Comparison of ENCODE assay signal across 27 mouse cellular contexts in the genomic region with DNA sequence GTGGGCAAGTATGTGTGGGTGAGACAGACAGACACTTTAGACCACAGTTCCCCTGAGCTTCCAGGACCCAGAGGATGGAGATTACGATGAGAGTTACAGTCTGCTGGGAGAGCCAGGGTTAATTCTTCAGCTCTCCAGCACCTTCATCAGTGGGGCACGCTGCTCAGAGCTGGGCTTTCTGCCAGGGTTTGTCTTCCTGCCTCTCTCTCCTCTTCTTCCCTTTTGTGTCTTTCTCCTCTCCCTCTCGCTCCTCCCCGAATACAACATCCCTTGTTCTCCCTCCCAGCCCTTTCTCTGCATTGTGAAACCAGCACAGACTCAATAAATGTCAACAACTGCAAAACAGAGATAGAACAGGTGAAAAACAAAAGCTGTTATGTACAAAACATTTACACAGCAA. TPM values are rescaled to one million over a fixed set of nuclear protein-coding genes. Genes with fewer than 3 reads are reported as not detected.
DNase-seq lines count a peak whose midpoint lies in the region; ATAC-seq lines count a peak whose summit lies in the region.
"Had no signal": no experiment of that assay in that cellular context is flagged by ENCODE, and none has a peak within 500 bp of the region (broad histone marks: within the 10 kb centered on the region; RNA-seq: fewer than 3 reads in every experiment).

No protein-coding gene starts in this region.

- no peak overlapping the region for H3K9ac ChIP-seq in hindbrain, embryonic 15.5 days
- H3K9ac ChIP-seq in hindbrain, embryonic 11.5 days (ENCODE audit: low read depth, low read length), result no peak overlapping the region
- no peak overlapping the region for H3K9ac ChIP-seq in neural tube, embryonic 13.5 days
- H3K9ac ChIP-seq in neural tube, embryonic 15.5 days (replicated peaks), result no peak overlapping the region
- H3K9ac ChIP-seq: hindbrain, embryonic 14.5 days; intestine, embryonic 15.5 days; stomach, embryonic 15.5 days had no signal

- H3K27me3 ChIP-seq in hindbrain, embryonic 15.5 days, result no peaks in the 10 kb centered on the region
- H3K27me3 ChIP-seq in hindbrain, embryonic 11.5 days (ENCODE audit: control insufficient read depth, insufficient read depth, low read length), result no peaks in the 10 kb centered on the region
- H3K27me3 ChIP-seq in neural tube, embryonic 13.5 days, result no peaks in the 10 kb centered on the region
- no peaks in the 10 kb centered on the region for H3K27me3 ChIP-seq in neural tube, embryonic 15.5 days (replicated peaks)
- H3K27me3 ChIP-seq: intestine, embryonic 15.5 days; stomach, embryonic 15.5 days had no signal

- no peaks in the 10 kb centered on the region for H3K36me3 ChIP-seq in hindbrain, embryonic 15.5 days
- no peaks in the 10 kb centered on the region for H3K36me3 ChIP-seq in hindbrain, embryonic 11.5 days (ENCODE audit: control insufficient read depth, insufficient read depth, low read length)
- no peaks in the 10 kb centered on the region for H3K36me3 ChIP-seq in neural tube, embryonic 13.5 days
- H3K36me3 ChIP-seq in neural tube, embryonic 15.5 days, result no peaks in the 10 kb centered on the region
- H3K36me3 ChIP-seq: intestine, embryonic 15.5 days; stomach, embryonic 15.5 days had no signal

- H3K27ac ChIP-seq in hindbrain, embryonic 15.5 days (replicated peaks), result no peak overlapping the region
- no peak overlapping the region for H3K27ac ChIP-seq in hindbrain, embryonic 11.5 days (ENCODE audit: low read depth, low read length)
- H3K27ac ChIP-seq in neural tube, embryonic 13.5 days (replicated peaks), result no peak overlapping the region
- H3K27ac ChIP-seq in neural tube, embryonic 15.5 days (replicated peaks), result no peak overlapping the region
- H3K27ac ChIP-seq: hindbrain, embryonic 14.5 days; intestine, embryonic 15.5 days; layer of hippocampus, adult 2 months; stomach, embryonic 15.5 days had no signal

- H3K9me3 ChIP-seq in hindbrain, embryonic 15.5 days, result no peaks in the 10 kb centered on the region
- no peaks in the 10 kb centered on the region for H3K9me3 ChIP-seq in hindbrain, embryonic 11.5 days (ENCODE audit: control insufficient read depth, low read length)
- H3K9me3 ChIP-seq in neural tube, embryonic 13.5 days, result peaks cover 3% of the 10 kb centered on the region; the same call in 1 of the 2 replicates
- H3K9me3 ChIP-seq in neural tube, embryonic 15.5 days (replicated peaks), result no peaks in the 10 kb centered on the region
- H3K9me3 ChIP-seq: intestine, embryonic 15.5 days; stomach, embryonic 15.5 days had no signal

- H3K4me2 ChIP-seq in hindbrain, embryonic 15.5 days, result no peak overlapping the region
- H3K4me2 ChIP-seq in hindbrain, embryonic 11.5 days (replicated peaks; ENCODE audit: low read depth, low read length), result no peak overlapping the region
- H3K4me2 ChIP-seq in neural tube, embryonic 13.5 days, result no peak overlapping the region
- no peak overlapping the region for H3K4me2 ChIP-seq in neural tube, embryonic 15.5 days
- H3K4me2 ChIP-seq: hindbrain, embryonic 14.5 days; intestine, embryonic 15.5 days; midbrain, embryonic 11.5 days; stomach, embryonic 15.5 days had no signal

- 0 out of 2 replicates have a peak, but pooled peaks cover 4% of the 10 kb centered on the region for H3K4me1 ChIP-seq in hindbrain, embryonic 15.5 days (replicated peaks)
- H3K4me1 ChIP-seq in hindbrain, embryonic 11.5 days (replicated peaks; ENCODE audit: control insufficient read depth, insufficient read depth, low read length), result no peaks in the 10 kb centered on the region
- H3K4me1 ChIP-seq in neural tube, embryonic 13.5 days (replicated peaks), result peaks cover 5% of the 10 kb centered on the region; the same call in 1 of the 2 replicates
- peaks cover 5% of the 10 kb centered on the region; the same call in 1 of the 2 replicates for H3K4me1 ChIP-seq in neural tube, embryonic 15.5 days
- H3K4me1 ChIP-seq: intestine, embryonic 15.5 days; stomach, embryonic 15.5 days had no signal

- WGBS in hindbrain, embryonic 15.5 days, result 31% methylated on average over 4 of the region's 4 CpGs
- 68% methylated on average over 4 of the region's 4 CpGs for WGBS in hindbrain, embryonic 11.5 days
- WGBS in neural tube, embryonic 13.5 days, result 50% methylated on average over 4 of the region's 4 CpGs
- 24% methylated on average over 4 of the region's 4 CpGs for WGBS in neural tube, embryonic 15.5 days

- no peak for DNase-seq in hindbrain, embryonic 11.5 days (ENCODE audit: low spot score)
- no peak for DNase-seq in neural tube, embryonic 10.5 days (ENCODE audit: extremely low spot score, low spot score)
- peak; percentile 20 for DNase-seq in brain, embryonic 18.5 days (ENCODE audit: low read depth, low spot score)
- no peak for DNase-seq in adrenal gland, postnatal 10 days
- DNase-seq: adrenal gland, adult 8-10 months; cerebellum, adult 9-10 months; kidney, adult 9 months; kidney, postnatal 25 days; layer of hippocampus, postnatal 36 days; thymus, postnatal 36 days had no signal

- ATAC-seq in hindbrain, embryonic 15.5 days (ENCODE audit: low FRiP score, low read depth), result peak; percentile 51; the same call in 1 of the 2 replicates
- ATAC-seq in hindbrain, embryonic 11.5 days (ENCODE audit: low FRiP score), result no peak
- 0 out of 2 replicates have a peak, but pooled peaks have one; percentile 32 for ATAC-seq in neural tube, embryonic 13.5 days (ENCODE audit: low read depth)
- ATAC-seq in neural tube, embryonic 15.5 days (ENCODE audit: low FRiP score), result 0 out of 2 replicates have a peak, but pooled peaks have one; percentile 14
- ATAC-seq: activated CD4-positive, CD25-positive, alpha-beta regulatory T cell, adult 4 months; intestine, embryonic 15.5 days; lung, postnatal 0 days had no signal

- H3K4me3 ChIP-seq in hindbrain, embryonic 15.5 days, result no peak overlapping the region
- no peak overlapping the region for H3K4me3 ChIP-seq in hindbrain, embryonic 11.5 days (ENCODE audit: low read depth, low read length)
- no peak overlapping the region for H3K4me3 ChIP-seq in neural tube, embryonic 13.5 days
- no peak overlapping the region for H3K4me3 ChIP-seq in neural tube, embryonic 15.5 days (replicated peaks)
- H3K4me3 ChIP-seq: intestine, embryonic 15.5 days; layer of hippocampus, adult 2 months; myocyte; stomach, embryonic 15.5 days had no signal

RNA-seq across cellular contexts. Expression of gene Tacr1, which starts 18.1 kb away (rescaled TPM):
- 4.1 and 5.0 TPM in 2 replicates for polyA plus RNA-seq in hindbrain, embryonic 15.5 days (2015; fragmentation: Nextera tagmentation; extraction: Ambion mirVana)
- polyA plus RNA-seq in hindbrain, embryonic 11.5 days (2014; fragmentation: Nextera tagmentation; extraction: Ambion mirVana), result 1.1 and 2.5 TPM in 2 replicates
- polyA plus RNA-seq in neural tube, embryonic 13.5 days (2015; fragmentation: Nextera tagmentation; extraction: Ambion mirVana), result 3.7 and 4.3 TPM in 2 replicates
- 6.1 and 6.4 TPM in 2 replicates for polyA plus RNA-seq in neural tube, embryonic 15.5 days (2015; fragmentation: Nextera tagmentation; extraction: Ambion mirVana)
- under 1 TPM; 0.06 to 0.12 TPM for total RNA-seq in adrenal gland, postnatal 10 days (2021)
- total RNA-seq: adrenal gland, adult 8-10 months; gastrocnemius, adult 18-20 months; heart, adult 8-10 months; liver, adult 2 months; MEL had no signal
- polyA plus RNA-seq: activated CD4-positive, CD25-positive, alpha-beta regulatory T cell, adult 4 months; C2C12; liver, adult 2 months; liver, embryonic 16.5 days; myocyte had no signal
